Mouse (Mus musculus): ENCODE results near the gene Zfp12. TPM values are rescaled to one million over a fixed set of nuclear protein-coding genes. Genes with fewer than 3 reads are reported as not detected.

The Zfp12 gene
- polyA plus RNA-seq, 1 experiment from 2014 or later, result 2.1 TPM

GRCm38 (mm10) chr5:143293404-143293803 lies 58.4 kb downstream of the Zfp12 start, which contains the start of gene Zfp853:
Gene Zfp853 (minus strand): TSS chr5:143293623.
- WGBS, result 7% methylated on average over 28 of the region's 38 CpGs
- H3K4me3 ChIP-seq (ENCODE audit: low read depth, low read length), result peak within 1 kb of the TSS; percentile 34
- H3K9ac ChIP-seq (ENCODE audit: low read depth, low read length), result no peak within 1 kb of the TSS
- H3K36me3 ChIP-seq (ENCODE audit: control insufficient read depth, insufficient read depth), result no peaks in the 10 kb centered on the region
- ATAC-seq, result no peak
- no peaks in the 10 kb centered on the region for H3K4me1 ChIP-seq (replicated peaks; ENCODE audit: control insufficient read depth, insufficient read depth, low read length)
- peak within 1 kb of the TSS; percentile 62 for H3K4me2 ChIP-seq (replicated peaks; ENCODE audit: low read depth)
- H3K27me3 ChIP-seq (replicated peaks; ENCODE audit: control insufficient read depth, insufficient read depth, low read length), result peaks cover 55% of the 10 kb centered on the region
- TF ChIP-seq CTCF (IDR thresholded peaks at IDR 0.05; ENCODE audit: low read depth), result no peak
- H3K27ac ChIP-seq (ENCODE audit: low read depth, low read length), result no peak within 1 kb of the TSS
- no peaks in the 10 kb centered on the region for H3K9me3 ChIP-seq (ENCODE audit: control insufficient read depth)

DNA sequence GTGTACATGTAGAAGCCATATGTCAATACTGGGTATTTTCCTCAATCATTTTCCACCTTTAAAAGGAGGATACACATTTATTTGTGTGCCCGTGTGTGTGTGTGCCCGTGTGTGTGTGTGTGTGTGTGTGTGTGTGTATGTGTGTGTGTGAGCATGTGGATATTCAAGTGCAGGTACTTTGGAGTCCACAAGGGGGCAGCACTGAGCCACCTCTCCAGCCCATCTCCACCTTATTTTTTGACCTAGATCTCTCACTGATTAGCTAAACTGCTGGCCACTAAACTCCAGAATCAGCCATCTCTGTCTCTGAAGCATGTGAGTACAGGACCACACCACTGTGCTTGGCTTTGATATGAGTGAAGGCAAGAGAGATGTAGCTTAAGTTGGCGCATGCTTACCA lies 59.9 kb downstream of the Zfp12 start:
- Histone ChIP-seq H3K27me3 (replicated peaks; ENCODE audit: control insufficient read depth, insufficient read depth, low read length) (peaks cover 42% of the 10 kb centered on the region), H3K27ac (ENCODE audit: low read depth, low read length) (no peak overlapping the region), H3K4me3 (ENCODE audit: low read depth, low read length) (no peak overlapping the region), H3K4me2 (replicated peaks; ENCODE audit: low read depth) (no peak overlapping the region), H3K9me3 (ENCODE audit: control insufficient read depth) (no peaks in the 10 kb centered on the region), H3K36me3 (ENCODE audit: control insufficient read depth, insufficient read depth) (peaks cover 5% of the 10 kb centered on the region; the same call in 1 of the 2 replicates), H3K9ac (ENCODE audit: low read depth, low read length) (no peak overlapping the region), H3K4me1 (replicated peaks; ENCODE audit: control insufficient read depth, insufficient read depth, low read length) (no peaks in the 10 kb centered on the region)
- WGBS, result 92% methylated on average over 3 of the region's 3 CpGs
- peak; percentile 57 for TF ChIP-seq CTCF (IDR thresholded peaks at IDR 0.05; ENCODE audit: low read depth)
- no peak for ATAC-seq

DNA sequence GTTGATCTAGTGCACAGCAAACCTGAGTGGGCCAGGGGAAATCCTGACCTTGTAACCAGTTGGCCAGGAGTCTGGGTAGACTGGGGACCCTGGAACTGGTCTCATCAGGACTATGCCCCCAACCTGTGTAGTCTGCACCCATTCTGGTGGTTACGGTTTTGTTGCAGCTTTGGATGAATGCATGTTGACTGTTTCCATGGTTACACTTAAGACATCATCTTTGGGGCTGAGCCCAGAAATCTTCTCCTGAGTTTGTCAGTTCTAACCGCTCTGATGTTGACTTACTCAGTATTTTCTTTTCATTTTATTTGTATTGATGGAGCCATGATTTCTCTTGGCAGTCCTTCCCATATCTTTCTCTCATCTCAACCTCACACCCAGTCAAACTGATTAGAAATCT lies 60.4 kb downstream of the Zfp12 start:
- peaks cover 10% of the 10 kb centered on the region for H3K36me3 ChIP-seq (ENCODE audit: control insufficient read depth, insufficient read depth)
- no peaks in the 10 kb centered on the region for H3K4me1 ChIP-seq (replicated peaks; ENCODE audit: control insufficient read depth, insufficient read depth, low read length)
- no peaks in the 10 kb centered on the region for H3K9me3 ChIP-seq (ENCODE audit: control insufficient read depth)
- 78% methylated on average over 2 of the region's 2 CpGs for WGBS
- H3K9ac ChIP-seq (ENCODE audit: low read depth, low read length), result no peak overlapping the region
- no peak overlapping the region for H3K4me3 ChIP-seq (ENCODE audit: low read depth, low read length)
- no peak overlapping the region for H3K4me2 ChIP-seq (replicated peaks; ENCODE audit: low read depth)
- ATAC-seq, result no peak
- TF ChIP-seq CTCF (IDR thresholded peaks at IDR 0.05; ENCODE audit: low read depth), result no peak
- no peak overlapping the region for H3K27ac ChIP-seq (ENCODE audit: low read depth, low read length)
- peaks cover 41% of the 10 kb centered on the region for H3K27me3 ChIP-seq (replicated peaks; ENCODE audit: control insufficient read depth, insufficient read depth, low read length)

GRCm38 (mm10) chr5:143297986-143298385 lies 63.0 kb downstream of the Zfp12 start:
- no peak for TF ChIP-seq CTCF (IDR thresholded peaks at IDR 0.05; ENCODE audit: low read depth)
- no peak overlapping the region for H3K4me3 ChIP-seq (ENCODE audit: low read depth, low read length)
- H3K9ac ChIP-seq (ENCODE audit: low read depth, low read length), result no peak overlapping the region
- no peak overlapping the region for H3K4me2 ChIP-seq (replicated peaks; ENCODE audit: low read depth)
- WGBS, result 84% methylated on average over 9 of the region's 9 CpGs
- no peak for ATAC-seq
- H3K36me3 ChIP-seq (ENCODE audit: control insufficient read depth, insufficient read depth), result peaks cover 26% of the 10 kb centered on the region
- no peak overlapping the region for H3K27ac ChIP-seq (ENCODE audit: low read depth, low read length)
- no peaks in the 10 kb centered on the region for H3K4me1 ChIP-seq (replicated peaks; ENCODE audit: control insufficient read depth, insufficient read depth, low read length)
- H3K9me3 ChIP-seq (ENCODE audit: control insufficient read depth), result no peaks in the 10 kb centered on the region
- H3K27me3 ChIP-seq (replicated peaks; ENCODE audit: control insufficient read depth, insufficient read depth, low read length), result peaks cover 15% of the 10 kb centered on the region

DNA sequence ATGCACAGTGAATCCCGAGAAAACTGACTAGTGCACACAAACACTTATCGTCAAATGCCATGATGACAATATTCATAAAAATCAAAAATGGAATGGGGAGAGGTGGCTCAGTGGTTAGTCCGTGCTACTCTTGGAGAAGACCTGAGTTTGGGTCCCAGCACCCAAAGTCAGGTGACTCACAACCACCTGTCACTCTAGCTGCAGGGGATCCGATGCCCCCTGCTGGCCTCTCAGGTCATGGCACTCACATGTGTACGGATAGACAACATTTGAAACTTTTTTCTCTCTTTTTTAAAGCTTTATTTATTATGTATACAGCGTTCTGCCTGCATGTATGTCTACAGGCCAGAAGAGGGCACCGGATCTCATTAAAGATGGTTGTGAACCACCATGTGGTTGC lies 63.4 kb downstream of the Zfp12 start:
- Histone ChIP-seq H3K4me2 (replicated peaks; ENCODE audit: low read depth) (no peak overlapping the region), H3K4me1 (replicated peaks; ENCODE audit: control insufficient read depth, insufficient read depth, low read length) (no peaks in the 10 kb centered on the region), H3K4me3 (ENCODE audit: low read depth, low read length) (no peak overlapping the region), H3K27me3 (replicated peaks; ENCODE audit: control insufficient read depth, insufficient read depth, low read length) (peaks cover 11% of the 10 kb centered on the region), H3K9ac (ENCODE audit: low read depth, low read length) (no peak overlapping the region), H3K9me3 (ENCODE audit: control insufficient read depth) (no peaks in the 10 kb centered on the region), H3K27ac (ENCODE audit: low read depth, low read length) (no peak overlapping the region), H3K36me3 (ENCODE audit: control insufficient read depth, insufficient read depth) (peaks cover 26% of the 10 kb centered on the region)
- peak; percentile 51 for TF ChIP-seq CTCF (IDR thresholded peaks at IDR 0.05; ENCODE audit: low read depth)
- 91% methylated on average over 7 of the region's 7 CpGs for WGBS
- ATAC-seq, result no peak

Other genes with a start within 250 kb of the Zfp12 start
- 16.9 and 20.6 TPM in 2 replicates for gene Rnf216, start 122.2 kb upstream of the Zfp12 start, polyA plus RNA-seq (2015; fragmentation: Nextera tagmentation; extraction: Ambion mirVana)
- gene Olfr718-ps1, start 87.6 kb upstream of the Zfp12 start, polyA plus RNA-seq (2015; fragmentation: Nextera tagmentation; extraction: Ambion mirVana), result 0.23 and 0.26 TPM in 2 replicates
- gene Rbak, start 54.4 kb upstream of the Zfp12 start, polyA plus RNA-seq (2015; fragmentation: Nextera tagmentation; extraction: Ambion mirVana), result 2.5 and 2.9 TPM in 2 replicates
- gene Spdye4b, start 54.1 kb upstream of the Zfp12 start, polyA plus RNA-seq (2015; fragmentation: Nextera tagmentation; extraction: Ambion mirVana), result not detected in 2 replicates
- gene Spdye4a, start 8.3 kb upstream of the Zfp12 start, polyA plus RNA-seq (2015; fragmentation: Nextera tagmentation; extraction: Ambion mirVana), result not detected in 2 replicates
- gene Zfp316, start 34.9 kb downstream of the Zfp12 start, polyA plus RNA-seq (2015; fragmentation: Nextera tagmentation; extraction: Ambion mirVana), result 0.81 and 0.86 TPM in 2 replicates
- gene Zfp853, start 58.5 kb downstream of the Zfp12 start, polyA plus RNA-seq (2015; fragmentation: Nextera tagmentation; extraction: Ambion mirVana), result not detected in 2 replicates
- gene E130309D02Rik, start 80.2 kb downstream of the Zfp12 start, polyA plus RNA-seq (2015; fragmentation: Nextera tagmentation; extraction: Ambion mirVana), result 14.7 and 14.9 TPM in 2 replicates
- gene Zdhhc4, start 94.1 kb downstream of the Zfp12 start, polyA plus RNA-seq (2015; fragmentation: Nextera tagmentation; extraction: Ambion mirVana), result 46.5 and 52.4 TPM in 2 replicates
- 0.04 and 0.10 TPM in 2 replicates for gene Grid2ip, start 122.2 kb downstream of the Zfp12 start, polyA plus RNA-seq (2015; fragmentation: Nextera tagmentation; extraction: Ambion mirVana)
- 429 and 451 TPM in 2 replicates for gene Kdelr2, start 168.7 kb downstream of the Zfp12 start, polyA plus RNA-seq (2015; fragmentation: Nextera tagmentation; extraction: Ambion mirVana)
- gene Daglb, start 229.4 kb downstream of the Zfp12 start, polyA plus RNA-seq (2015; fragmentation: Nextera tagmentation; extraction: Ambion mirVana), result 10.6 and 11.4 TPM in 2 replicates